8 mouse cellular contexts compared by ENCODE assay signal in the genomic region with DNA sequence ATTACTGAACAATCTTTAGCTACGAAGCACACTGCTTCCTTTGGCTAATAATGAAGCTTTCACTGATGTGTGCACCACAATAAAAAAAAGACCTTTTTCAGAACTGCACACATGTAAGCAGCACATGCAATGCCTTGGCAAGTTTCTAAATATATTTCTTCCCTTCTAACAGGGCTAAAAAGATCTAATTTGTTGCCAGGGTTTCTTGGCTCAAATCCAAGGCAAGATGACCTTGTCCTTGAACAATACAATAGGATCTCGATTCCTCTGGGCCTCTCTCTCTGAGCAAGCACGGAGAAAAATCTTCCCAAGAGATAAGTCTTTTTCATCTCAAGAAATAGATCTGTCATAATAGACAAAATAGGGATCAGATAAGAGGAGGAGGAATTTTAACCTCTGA.
DNase-seq lines count a peak whose midpoint lies in the region; ATAC-seq and TF ChIP-seq lines count a peak whose summit lies in the region.

No protein-coding gene starts in this region.

- peak; percentile 84 for DNase-seq in adrenal gland, adult 2 months
- DNase-seq in adrenal gland, postnatal 25 days = no peak
- peak; percentile 82 for DNase-seq in lung, embryonic 14.5 days
- no peak for DNase-seq in lung, postnatal 4 days
- peak; percentile 47 for DNase-seq in lung, postnatal 0 days (ENCODE audit: low spot score)
- no peak for DNase-seq in left cerebral cortex, postnatal 14 days (ENCODE audit: low spot score in 2 of 2)
- no peak for DNase-seq in urinary bladder, postnatal 10 days (ENCODE audit: low spot score)

- TF ChIP-seq EP300 in lung, postnatal 0 days (IDR thresholded peaks at IDR 0.05) = 0 out of 2 replicates have a peak, but pooled peaks have one; percentile 31

- no peaks in the 10 kb centered on the region for H3K27me3 ChIP-seq in lung, embryonic 14.5 days (ENCODE audit: insufficient read depth, low read length)
- no peaks in the 10 kb centered on the region for H3K27me3 ChIP-seq in heart, embryonic 12.5 days (replicated peaks)
- no peaks in the 10 kb centered on the region for H3K27me3 ChIP-seq in lung, postnatal 0 days (replicated peaks; ENCODE audit: insufficient read depth, low read length)

- H3K9me3 ChIP-seq in lung, embryonic 14.5 days (ENCODE audit: low read depth, low read length) = no peaks in the 10 kb centered on the region
- no peaks in the 10 kb centered on the region for H3K9me3 ChIP-seq in heart, embryonic 12.5 days (replicated peaks)
- H3K9me3 ChIP-seq in lung, postnatal 0 days (ENCODE audit: low read length) = no peaks in the 10 kb centered on the region

- H3K9ac ChIP-seq in lung, embryonic 14.5 days = no peak overlapping the region
- H3K9ac ChIP-seq in heart, embryonic 12.5 days = no peak overlapping the region
- H3K9ac ChIP-seq in lung, postnatal 0 days (replicated peaks; ENCODE audit: low read depth) = no peak overlapping the region

- no peak; the same call in 1 of the 2 replicates for ATAC-seq in lung, embryonic 14.5 days (ENCODE audit: insufficient read depth)
- no peak for ATAC-seq in heart, embryonic 12.5 days (ENCODE audit: insufficient number of reproducible peaks, low FRiP score)
- no peak for ATAC-seq in lung, postnatal 0 days

- no peak overlapping the region for H3K4me2 ChIP-seq in lung, embryonic 14.5 days
- 0 out of 2 replicates have a peak overlapping the region, but pooled peaks have one; percentile 3 for H3K4me2 ChIP-seq in heart, embryonic 12.5 days
- H3K4me2 ChIP-seq in lung, postnatal 0 days (replicated peaks; ENCODE audit: low read depth, low read length) = no peak overlapping the region

- H3K27ac ChIP-seq in lung, embryonic 14.5 days (ENCODE audit: low read depth) = no peak overlapping the region
- H3K27ac ChIP-seq in heart, embryonic 12.5 days (ENCODE audit: poor library complexity, severe bottlenecking) = peak overlapping the region; percentile 61
- 0 out of 2 replicates have a peak overlapping the region, but pooled peaks have one; percentile 3 for H3K27ac ChIP-seq in lung, postnatal 0 days (ENCODE audit: low read length)

- intact Hi-C loops in left cerebral cortex, postnatal 14 days (cut with DNase I) = no loop called here

- H3K36me3 ChIP-seq in lung, embryonic 14.5 days (ENCODE audit: insufficient read depth) = no peaks in the 10 kb centered on the region
- H3K36me3 ChIP-seq in heart, embryonic 12.5 days = no peaks in the 10 kb centered on the region
- no peaks in the 10 kb centered on the region for H3K36me3 ChIP-seq in lung, postnatal 0 days (ENCODE audit: insufficient read depth, low read length)

- WGBS in lung, embryonic 14.5 days = 35% methylated on average over 3 of the region's 3 CpGs
- 33% methylated on average over 3 of the region's 3 CpGs for WGBS in heart, embryonic 12.5 days
- 21% methylated on average over 3 of the region's 3 CpGs for WGBS in lung, postnatal 0 days

- no peaks in the 10 kb centered on the region; the same call in 1 of the 2 replicates for H3K4me1 ChIP-seq in lung, embryonic 14.5 days (ENCODE audit: insufficient read depth)
- H3K4me1 ChIP-seq in heart, embryonic 12.5 days (replicated peaks) = peaks cover 44% of the 10 kb centered on the region
- H3K4me1 ChIP-seq in lung, postnatal 0 days (ENCODE audit: insufficient read depth, low read depth, low read length) = peaks cover 3% of the 10 kb centered on the region; the same call in 1 of the 2 replicates

- TF ChIP-seq CTCF in lung, embryonic 14.5 days (IDR thresholded peaks at IDR 0.05; ENCODE audit: low read depth) = no peak
- no peak for TF ChIP-seq CTCF in lung, postnatal 0 days (IDR thresholded peaks at IDR 0.05)

- no peak overlapping the region for H3K4me3 ChIP-seq in lung, embryonic 14.5 days (ENCODE audit: low read depth, low read length)
- no peak overlapping the region for H3K4me3 ChIP-seq in heart, embryonic 12.5 days
- H3K4me3 ChIP-seq in lung, postnatal 0 days (ENCODE audit: low read depth, low read length) = no peak overlapping the region

Comparison
In these comparisons a context has a peak if more than half of its experiments do, and no peak if none do; other contexts are left out.
1. DNase-seq: peak in adrenal gland, adult 2 months (single experiment), lung, embryonic 14.5 days (single experiment) and lung, postnatal 0 days (single experiment); none in adrenal gland, postnatal 25 days (single experiment), lung, postnatal 4 days (0 of 2), left cerebral cortex, postnatal 14 days (0 of 2) and urinary bladder, postnatal 10 days (single experiment).